In genomic region chr4:155645308-155645707, GRCm38 (mm10) we compare ENCODE assay signal across 30 mouse cellular contexts. TPM values are rescaled to one million over a fixed set of nuclear protein-coding genes. Genes with fewer than 3 reads are reported as not detected.
"Had no signal": no experiment of that assay in that cellular context is flagged by ENCODE, and none has a peak within 500 bp of the region (broad histone marks: within the 10 kb centered on the region; RNA-seq: fewer than 3 reads in every experiment).

Gm10563 (minus strand) TSS chr4:155645408.

RNA-seq across cellular contexts. Expression of gene Gm10563, which starts in this region (rescaled TPM):
- polyA plus RNA-seq: limb, embryonic 10.5 days; limb, embryonic 11.5 days; limb, embryonic 12.5 days; limb, embryonic 13.5 days; limb, embryonic 14.5 days; limb, embryonic 15.5 days; liver, adult 2 months; liver, embryonic 11.5 days; liver, embryonic 12.5 days; liver, embryonic 13.5 days; liver, embryonic 14.5 days; liver, embryonic 15.5 days; liver, embryonic 16.5 days; liver, postnatal 0 days; lung, adult 2 months; lung, embryonic 14.5 days; lung, embryonic 15.5 days; lung, embryonic 16.5 days; lung, postnatal 0 days; macrophage; midbrain, embryonic 10.5 days; midbrain, embryonic 11.5 days; midbrain, embryonic 12.5 days; midbrain, embryonic 13.5 days; midbrain, embryonic 14.5 days; midbrain, embryonic 15.5 days; midbrain, embryonic 16.5 days; midbrain, postnatal 0 days; myocyte; neural tube, embryonic 11.5 days had no signal
